Mouse (Mus musculus): ENCODE results near the gene Nwd1. TPM values are rescaled to one million over a fixed set of nuclear protein-coding genes. Genes with fewer than 3 reads are reported as not detected.
"Not testable (repeated sequence)": the region's sequence is repeated elsewhere in the genome, so short reads cannot be mapped to it uniquely, and the experiment has no call there.

Gene Nwd1
- total RNA-seq, 2 experiments from 2014 or later: 1.9 to 4.4 TPM

- ATAC-seq (replicated peaks; ENCODE audit: low FRiP score, low TSS enrichment, poor library complexity, severe bottlenecking): peak; percentile 29; the same call in 1 of the 2 replicates
Observed at GRCm38 (mm10) chr8:72683010-72683521, 36.6 kb downstream of the Nwd1 start.

DNA sequence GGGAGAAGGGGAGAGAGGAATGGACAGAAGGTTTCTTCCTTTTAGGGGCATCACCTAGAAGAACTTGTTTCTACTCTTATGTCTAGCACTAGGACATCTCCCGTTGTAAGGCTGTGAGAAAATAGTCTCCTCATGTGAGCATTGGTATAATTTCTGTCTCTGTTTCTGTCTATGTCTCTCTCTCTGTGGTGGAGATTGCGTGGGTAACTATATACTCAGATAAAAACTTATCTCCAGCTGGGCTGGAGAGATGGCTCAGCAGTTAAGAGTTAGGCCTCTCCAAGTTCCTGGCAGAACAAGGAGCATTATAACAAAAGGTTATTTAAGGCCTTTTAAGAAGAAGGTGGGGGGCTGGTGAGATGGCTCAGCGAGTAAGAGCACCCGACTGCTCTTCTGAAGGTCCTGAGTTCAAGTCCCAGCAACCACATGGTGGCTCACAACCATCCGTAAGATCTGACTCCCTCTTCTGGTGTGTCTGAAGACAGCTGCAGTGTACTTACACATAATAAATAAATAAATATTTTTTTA lies 37.1 kb downstream of the Nwd1 start:
- not testable (repeated sequence) for ATAC-seq (replicated peaks; ENCODE audit: low FRiP score, low TSS enrichment, poor library complexity, severe bottlenecking)

DNA sequence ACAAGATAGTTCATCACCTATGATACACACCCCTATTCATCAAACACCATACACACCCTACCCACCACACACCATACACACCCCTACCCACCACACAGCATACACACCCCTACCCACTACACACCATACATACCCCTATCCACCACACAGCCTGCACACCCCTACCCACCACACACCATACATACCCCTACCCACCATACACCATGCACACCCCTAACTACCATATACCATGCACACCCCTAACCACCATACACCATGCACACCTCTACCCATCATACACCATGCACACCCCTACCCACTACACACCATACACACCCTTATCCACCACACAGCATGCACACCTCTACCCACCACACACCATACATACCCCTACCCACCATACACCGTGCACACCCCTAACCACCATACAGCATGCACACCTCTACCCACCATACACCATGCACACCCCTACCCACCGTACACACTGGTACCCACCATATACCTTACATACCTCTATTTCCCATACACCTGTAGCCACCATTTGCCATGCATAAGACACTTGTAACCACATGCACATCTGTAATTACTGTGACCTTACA lies 51.9 kb downstream of the Nwd1 start:
- no peak for ATAC-seq (replicated peaks; ENCODE audit: low FRiP score, low TSS enrichment, poor library complexity, severe bottlenecking)

- no peak for ATAC-seq (replicated peaks; ENCODE audit: low FRiP score, low TSS enrichment, poor library complexity, severe bottlenecking)
Observed at GRCm38 (mm10) chr8:72712569-72712968, 66.1 kb downstream of the Nwd1 start.

DNA sequence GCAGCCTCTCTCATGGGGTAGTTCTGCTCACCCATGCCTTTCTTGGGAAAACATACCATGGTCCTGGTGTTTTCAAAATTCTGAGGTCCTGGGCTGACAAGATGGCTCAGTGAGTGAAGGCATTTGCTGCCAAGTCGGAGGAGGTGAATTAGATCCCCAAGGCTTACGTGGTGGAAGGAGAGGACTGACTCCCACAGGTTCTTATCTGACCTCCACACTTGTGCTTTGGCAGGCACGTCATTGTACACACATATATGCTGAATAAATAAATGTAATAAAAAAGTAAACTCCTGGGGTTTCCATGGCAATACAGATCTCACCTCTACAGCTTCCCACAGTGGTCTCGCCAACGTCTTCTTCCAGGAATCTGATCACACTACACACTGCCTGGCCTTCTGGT lies 70.1 kb downstream of the Nwd1 start:
- ATAC-seq (replicated peaks; ENCODE audit: low FRiP score, low TSS enrichment, poor library complexity, severe bottlenecking): peak; percentile 93

DNA sequence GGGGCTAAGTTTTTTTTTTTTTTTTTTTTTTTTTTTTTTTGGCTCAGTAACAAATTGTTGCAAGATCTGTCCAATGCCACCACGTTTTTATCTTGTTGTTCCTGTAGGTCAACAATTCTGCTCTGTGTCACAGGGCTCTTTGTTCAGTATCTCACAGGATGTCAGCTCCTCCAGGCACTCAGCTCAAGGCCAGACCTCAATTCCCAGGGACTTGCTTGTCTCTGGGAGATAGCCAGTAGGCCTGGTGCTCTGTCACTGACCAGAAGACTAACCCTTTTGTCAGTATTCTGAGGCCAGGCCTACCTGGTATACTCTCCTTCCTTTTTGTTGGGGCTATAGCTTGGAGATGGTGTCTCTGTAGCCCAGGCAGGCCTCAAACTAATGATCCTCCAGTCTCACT lies 74.0 kb downstream of the Nwd1 start:
- ATAC-seq (replicated peaks; ENCODE audit: low FRiP score, low TSS enrichment, poor library complexity, severe bottlenecking): no peak

DNA sequence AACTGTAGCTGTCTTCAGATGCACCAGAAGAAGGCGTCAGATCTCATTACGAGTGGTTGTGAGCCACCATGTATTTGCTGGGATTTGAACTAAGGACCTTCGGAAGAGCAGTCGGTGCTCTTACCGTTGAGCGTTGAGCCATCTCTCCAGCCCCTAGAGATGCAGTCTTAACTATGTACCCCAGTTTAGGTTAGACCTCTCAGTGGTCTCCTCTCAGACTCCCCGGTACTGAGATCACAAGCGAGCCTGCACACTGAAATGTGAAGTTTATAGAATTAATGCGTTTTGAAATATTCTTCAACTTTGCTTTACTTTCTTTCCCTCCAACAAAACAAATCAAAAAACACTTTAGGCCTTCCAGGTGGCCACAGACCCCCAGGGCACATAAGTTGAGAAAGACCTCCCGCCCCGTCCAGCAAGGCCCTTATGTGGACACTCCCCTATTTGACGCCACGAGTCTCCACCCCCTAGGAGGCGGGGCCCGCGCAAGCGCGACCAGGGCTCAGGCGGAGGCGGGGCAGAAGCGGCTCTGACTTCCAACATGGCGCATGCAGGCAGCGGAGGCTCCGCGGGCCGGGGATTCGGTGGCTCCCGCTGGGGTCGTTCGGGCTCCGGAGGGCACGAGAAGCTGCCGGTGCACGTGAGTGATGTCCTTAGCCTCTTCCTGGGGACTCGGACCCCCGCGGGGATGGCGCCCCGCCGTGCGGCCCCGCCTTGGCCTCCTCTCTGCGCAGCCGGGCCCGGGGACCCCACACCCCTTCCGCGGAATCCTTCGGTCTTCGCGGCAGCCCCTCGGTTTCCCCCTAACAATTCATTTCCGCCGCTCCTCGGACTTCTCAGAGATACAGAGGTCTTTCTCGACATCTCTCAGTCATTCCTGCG lies 76.5 kb downstream of the Nwd1 start, which contains the start of gene Sin3b:
Gene Sin3b, plus strand, starts transcription at position 517 of the 882 bp plus-strand sequence.
- ATAC-seq (replicated peaks; ENCODE audit: low FRiP score, low TSS enrichment, poor library complexity, severe bottlenecking): peak; percentile 98

GRCm38 (mm10) chr8:72723651-72724001 lies 77.1 kb downstream of the Nwd1 start:
- peak; percentile 45 for ATAC-seq (replicated peaks; ENCODE audit: low FRiP score, low TSS enrichment, poor library complexity, severe bottlenecking)

DNA sequence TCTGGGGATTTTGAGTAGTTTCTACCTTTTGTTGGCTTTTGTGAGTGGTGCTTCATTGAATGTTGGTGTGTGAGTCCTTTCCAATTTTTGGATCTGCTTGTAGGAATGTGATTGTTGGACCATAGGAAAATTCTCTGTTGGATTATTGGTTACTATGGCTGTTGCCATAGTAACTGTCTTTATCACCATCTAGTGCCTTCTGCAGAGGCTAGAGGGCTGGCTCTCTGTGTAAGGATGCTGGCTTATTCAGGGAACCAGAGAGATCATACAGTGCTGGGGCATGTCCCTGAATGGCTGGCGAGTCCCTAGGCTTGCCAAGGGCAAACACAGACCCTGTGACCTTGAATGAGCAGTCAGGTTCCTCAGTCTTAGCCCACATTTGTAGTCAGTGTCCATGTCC lies 82.1 kb downstream of the Nwd1 start:
- ATAC-seq (replicated peaks; ENCODE audit: low FRiP score, low TSS enrichment, poor library complexity, severe bottlenecking): no peak

DNA sequence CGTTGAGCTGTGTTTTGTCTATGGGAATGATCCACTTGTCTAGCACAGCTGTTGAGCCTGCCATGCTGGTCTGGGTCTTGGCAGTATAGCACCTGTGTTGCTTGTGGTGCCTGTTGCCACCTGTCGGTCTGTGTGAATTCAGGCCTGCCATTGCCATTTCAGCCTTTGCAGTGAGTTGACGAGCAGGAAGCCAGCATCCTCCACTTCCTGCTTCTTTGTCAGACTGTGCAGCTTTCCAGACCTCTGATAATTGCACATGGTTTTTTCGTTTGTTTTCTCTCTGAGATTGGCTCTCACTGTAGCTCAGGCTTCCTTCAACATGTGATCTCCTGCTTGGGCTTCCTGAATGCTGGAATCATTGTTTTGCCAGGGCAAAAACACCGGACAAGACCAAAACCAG lies 88.5 kb downstream of the Nwd1 start:
- no peak for ATAC-seq (replicated peaks; ENCODE audit: low FRiP score, low TSS enrichment, poor library complexity, severe bottlenecking)

GRCm38 (mm10) chr8:72736868-72737267 lies 90.4 kb downstream of the Nwd1 start:
- no peak for ATAC-seq (replicated peaks; ENCODE audit: low FRiP score, low TSS enrichment, poor library complexity, severe bottlenecking)

DNA sequence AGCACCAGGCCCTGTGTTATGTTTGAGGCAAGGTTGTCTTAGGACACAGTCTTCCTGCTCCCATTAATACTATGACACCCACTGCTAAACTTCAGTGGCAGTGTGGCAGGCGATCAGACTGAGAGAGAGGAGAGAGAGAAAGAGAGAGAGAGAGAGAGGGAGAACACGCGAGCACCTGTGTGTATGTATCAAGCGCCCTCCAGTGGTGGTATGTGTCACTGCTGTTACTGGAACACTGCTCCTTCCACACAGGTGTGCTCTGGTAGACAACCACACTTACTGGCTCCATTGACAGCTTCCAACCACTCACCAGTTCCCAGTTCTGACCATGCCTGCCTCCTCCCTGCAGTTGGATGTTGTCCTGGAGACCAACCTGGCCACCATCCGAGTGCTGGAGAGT lies 99.5 kb downstream of the Nwd1 start:
- ATAC-seq (replicated peaks; ENCODE audit: low FRiP score, low TSS enrichment, poor library complexity, severe bottlenecking): peak; percentile 67

DNA sequence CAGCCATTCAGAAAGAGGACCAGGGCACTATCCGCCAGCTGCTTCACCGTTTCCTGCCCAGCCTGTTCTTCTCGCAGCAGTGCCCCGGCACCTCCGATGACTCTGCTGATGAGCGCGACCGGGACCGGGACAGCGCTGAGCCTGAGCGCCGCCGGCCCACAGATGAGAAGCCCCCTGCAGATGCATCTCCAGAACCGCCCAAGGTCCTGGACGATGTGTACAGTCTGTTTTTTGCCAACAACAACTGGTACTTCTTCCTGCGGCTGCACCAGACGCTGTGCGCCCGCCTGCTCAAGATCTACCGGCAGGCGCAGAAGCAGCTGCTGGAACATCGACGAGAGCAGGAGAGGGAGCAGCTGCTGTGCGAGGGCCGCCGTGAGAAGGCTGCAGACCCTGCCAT lies 103.3 kb downstream of the Nwd1 start:
- ATAC-seq (replicated peaks; ENCODE audit: low FRiP score, low TSS enrichment, poor library complexity, severe bottlenecking): no peak

GRCm38 (mm10) chr8:72750266-72750665 lies 103.8 kb downstream of the Nwd1 start:
- ATAC-seq (replicated peaks; ENCODE audit: low FRiP score, low TSS enrichment, poor library complexity, severe bottlenecking): no peak

DNA sequence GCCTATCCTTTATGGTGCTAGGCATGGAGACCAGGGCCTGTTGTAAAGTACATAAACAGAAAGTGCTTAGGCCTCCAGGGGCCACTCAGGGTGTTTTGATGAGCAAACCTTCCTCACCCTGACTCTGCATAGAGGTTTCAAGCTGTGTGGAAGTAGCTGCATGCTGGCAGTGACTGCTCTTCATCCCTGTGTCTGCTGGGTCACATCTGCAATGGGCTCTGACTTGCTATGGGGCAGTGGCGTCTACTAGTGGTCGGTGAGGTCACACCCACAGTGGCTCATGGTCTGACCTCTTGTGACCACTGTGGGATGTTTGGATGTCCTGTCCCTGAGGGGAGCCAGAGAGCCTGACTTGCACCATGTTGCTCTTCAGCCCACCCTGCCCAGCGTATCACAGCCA lies 104.6 kb downstream of the Nwd1 start:
- no peak for ATAC-seq (replicated peaks; ENCODE audit: low FRiP score, low TSS enrichment, poor library complexity, severe bottlenecking)

DNA sequence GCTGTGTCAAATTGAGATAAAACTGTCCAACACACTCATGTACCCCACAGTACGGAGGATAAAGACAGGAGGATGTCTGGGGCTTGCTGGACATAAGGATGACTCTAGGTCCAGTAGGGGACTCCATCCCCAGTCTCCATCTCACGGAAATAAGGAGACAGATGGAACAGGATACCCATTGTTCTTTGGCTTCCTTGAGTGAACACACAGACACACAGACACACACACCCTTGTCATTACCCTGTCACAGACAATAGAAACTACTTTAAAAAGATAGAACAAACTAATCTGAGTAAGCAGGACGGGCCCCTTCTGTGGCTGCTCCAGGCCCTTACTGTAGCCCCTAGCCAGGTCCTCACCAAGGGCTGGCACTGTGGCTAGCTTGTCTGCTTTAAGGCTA lies 105.8 kb downstream of the Nwd1 start:
- ATAC-seq (replicated peaks; ENCODE audit: low FRiP score, low TSS enrichment, poor library complexity, severe bottlenecking): no peak

- no peak for ATAC-seq (replicated peaks; ENCODE audit: low FRiP score, low TSS enrichment, poor library complexity, severe bottlenecking)
Observed at GRCm38 (mm10) chr8:72753165-72753564, 106.7 kb downstream of the Nwd1 start.

GRCm38 (mm10) chr8:72753781-72754180 lies 107.3 kb downstream of the Nwd1 start:
- ATAC-seq (replicated peaks; ENCODE audit: low FRiP score, low TSS enrichment, poor library complexity, severe bottlenecking): no peak

DNA sequence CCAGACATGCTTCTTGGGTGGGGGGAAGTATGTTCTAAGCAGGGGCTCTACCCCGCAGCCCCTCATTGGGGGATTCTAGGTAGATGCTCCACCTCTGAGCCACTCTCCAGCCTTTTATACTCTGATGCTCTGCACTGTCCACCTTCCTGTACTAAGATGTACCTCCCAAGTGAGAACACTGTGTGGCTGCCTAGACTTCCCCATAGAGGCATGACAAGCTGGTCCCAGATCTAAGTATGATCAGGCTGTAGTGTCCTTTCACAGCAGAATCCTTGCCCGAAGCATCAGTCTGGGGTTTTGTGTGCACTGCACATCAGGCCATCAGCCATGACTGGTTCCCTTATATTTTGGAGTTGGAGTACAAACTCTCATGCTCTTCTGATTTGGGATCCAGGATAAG lies 109.5 kb downstream of the Nwd1 start:
- no peak for ATAC-seq (replicated peaks; ENCODE audit: low FRiP score, low TSS enrichment, poor library complexity, severe bottlenecking)

GRCm38 (mm10) chr8:72756771-72757390 lies 110.4 kb downstream of the Nwd1 start:
- ATAC-seq (replicated peaks; ENCODE audit: low FRiP score, low TSS enrichment, poor library complexity, severe bottlenecking): no peak

All from megakaryocyte-erythroid progenitor cell, adult 5-6 weeks (primary cell).